Mouse (Mus musculus) ES-Bruce4 (cell line): ENCODE results near the gene Gm44502.

Experiments
- CTCF ChIP-seq: IDR thresholded peaks from one replicate; pipeline ENCODE4 v1.8.1; 2011; ENCODE audit warnings: low read depth, low read length
- EP300 ChIP-seq: IDR thresholded peaks from 2 replicates; pipeline ENCODE4 v1.6.1; 2011; ENCODE audit warnings: low read depth, low read length; ENCODE audit not compliant: insufficient read depth
- POLR2A ChIP-seq: IDR thresholded peaks from one replicate; pipeline ENCODE4 v1.8.1; 2011; ENCODE audit warnings: low read length; ENCODE audit not compliant: insufficient read depth

DNA sequence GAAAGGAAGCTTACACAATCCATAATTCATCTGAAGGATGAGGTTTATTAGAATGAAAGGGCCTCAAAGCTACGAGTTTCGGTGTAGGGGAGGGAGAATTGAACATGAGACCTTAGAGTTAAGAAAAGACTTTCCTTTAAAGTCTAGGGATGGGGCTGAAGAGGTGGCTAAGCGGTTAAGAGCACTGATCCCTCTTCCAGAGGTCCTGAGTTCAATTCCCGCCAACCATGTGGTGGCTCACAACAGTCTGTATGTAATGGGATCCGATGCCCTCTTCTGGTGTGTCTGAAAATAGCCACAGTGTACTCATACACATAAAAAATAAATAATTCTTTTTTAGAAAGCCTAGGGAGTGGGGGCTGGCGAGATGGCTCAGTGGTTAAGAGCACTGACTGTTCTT lies 845 bp upstream of the Gm44502 start:
- TF ChIP-seq EP300 = no peak
- TF ChIP-seq POLR2A = no peak
- TF ChIP-seq CTCF = no peak
